Mouse (Mus musculus): Measurements from ENCODE around the gene Rhov. TPM values are rescaled to one million over a fixed set of nuclear protein-coding genes. Genes with fewer than 3 reads are reported as not detected.

Rhov gene
- total RNA-seq, 4 experiments from 2014 or later, result 8.5 to 10.0 (median 9.7) TPM

DNA sequence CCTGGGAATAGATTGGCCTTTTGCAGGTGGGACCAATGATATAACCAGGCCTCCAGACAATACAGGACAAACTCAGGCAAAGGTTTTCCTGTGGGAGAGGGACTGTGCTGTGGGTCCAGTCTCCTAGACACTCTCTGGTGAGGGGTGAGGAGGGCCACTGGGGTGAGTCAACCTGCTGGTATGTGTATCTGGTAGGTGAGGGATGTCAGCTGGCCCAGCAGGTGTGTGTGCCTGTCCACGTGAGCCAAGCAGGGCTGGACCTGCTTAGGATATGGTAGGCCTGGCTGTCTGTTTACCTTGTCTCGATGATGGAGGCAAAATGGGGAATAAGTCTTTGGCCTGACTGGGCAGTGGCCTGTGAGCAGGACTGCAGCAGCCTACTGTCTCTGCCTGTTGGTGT, 32.4 kb downstream of the Rhov start:
- no peak for DNase-seq (ENCODE audit: low spot score in 2 of 2)

DNA sequence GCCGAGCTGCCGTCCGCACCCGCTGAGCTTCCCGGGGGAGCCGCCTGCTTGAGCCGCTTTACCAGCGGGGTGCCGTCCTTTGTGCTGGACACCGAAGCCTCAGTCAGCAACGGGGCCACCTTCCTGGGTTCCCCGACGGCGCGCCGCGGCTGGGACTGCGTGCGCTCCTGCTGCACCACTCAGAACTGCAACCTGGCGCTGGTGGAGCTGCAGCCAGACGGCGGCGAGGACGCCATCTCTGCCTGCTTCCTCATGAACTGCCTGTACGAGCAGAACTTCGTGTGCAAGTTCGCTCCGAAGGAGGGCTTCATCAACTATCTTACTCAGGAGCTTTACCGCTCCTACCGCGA, 33.2 kb downstream of the Rhov start:
- DNase-seq (ENCODE audit: low spot score in 2 of 2), result no peak

DNA sequence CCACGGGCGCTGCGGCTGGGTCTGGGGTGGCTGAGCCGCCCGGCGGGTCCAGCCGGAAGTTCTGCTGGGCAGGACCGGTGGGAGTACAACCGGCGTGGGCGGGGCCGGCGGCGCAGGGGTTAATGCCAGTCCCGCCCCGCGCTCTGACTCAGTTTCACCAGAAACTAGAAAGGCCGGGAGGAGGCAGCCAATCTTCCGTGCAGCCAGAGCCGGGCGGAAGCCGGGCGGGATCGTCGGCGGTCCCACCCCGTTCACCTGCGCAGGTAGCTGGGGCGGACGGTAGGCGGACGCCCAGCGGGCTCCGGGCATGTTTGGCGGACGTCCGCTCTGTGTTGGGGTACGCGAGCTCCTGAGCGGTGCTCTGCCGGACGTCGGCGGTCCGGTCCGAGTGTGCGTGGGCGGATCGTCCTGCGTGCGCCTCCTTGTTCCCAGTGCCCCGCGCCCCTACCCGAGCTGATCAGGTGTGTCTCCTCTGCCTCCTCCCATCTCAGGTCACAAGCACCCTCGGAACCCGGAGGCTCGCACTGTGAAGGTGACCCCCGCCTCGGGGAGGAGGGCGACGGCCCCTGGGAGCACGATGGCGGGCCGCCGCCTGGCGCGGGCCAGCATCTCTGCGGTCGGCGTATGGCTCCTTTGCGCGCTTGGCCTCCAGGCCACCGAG, 33.7 kb downstream of the Rhov start, which contains the start of gene Spint1:
Gene Spint1 (plus strand): TSS at position 153 of the 661 bp plus-strand sequence.
- DNase-seq (ENCODE audit: low spot score in 2 of 2), result no peak

DNA sequence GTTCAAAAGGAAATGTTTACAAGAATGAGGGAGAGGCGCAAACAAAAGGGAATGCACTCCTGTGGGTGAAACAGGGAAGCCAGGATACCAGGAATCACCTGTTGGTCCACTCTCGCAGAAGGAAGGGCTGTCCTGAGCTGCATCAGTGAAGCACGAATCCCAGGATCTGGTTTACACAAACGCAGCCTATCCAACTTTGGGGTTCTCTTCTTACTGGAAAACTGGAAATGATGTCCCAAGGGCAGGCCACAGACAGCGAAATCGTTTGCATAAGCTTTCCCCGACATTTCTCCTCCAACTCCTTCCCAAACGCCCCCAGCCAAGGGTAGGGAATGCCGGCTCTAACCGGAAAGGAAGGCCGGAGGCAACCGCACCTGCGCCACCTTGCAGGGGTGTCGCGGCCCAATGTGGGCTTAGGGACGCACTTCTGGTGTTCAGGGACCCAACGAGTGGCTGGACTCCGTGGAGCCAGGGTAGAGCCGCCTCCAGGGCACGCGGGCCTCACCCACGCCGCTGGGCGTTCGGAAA, 34.3 kb downstream of the Rhov start:
- no peak for DNase-seq (ENCODE audit: low spot score in 2 of 2)

DNA sequence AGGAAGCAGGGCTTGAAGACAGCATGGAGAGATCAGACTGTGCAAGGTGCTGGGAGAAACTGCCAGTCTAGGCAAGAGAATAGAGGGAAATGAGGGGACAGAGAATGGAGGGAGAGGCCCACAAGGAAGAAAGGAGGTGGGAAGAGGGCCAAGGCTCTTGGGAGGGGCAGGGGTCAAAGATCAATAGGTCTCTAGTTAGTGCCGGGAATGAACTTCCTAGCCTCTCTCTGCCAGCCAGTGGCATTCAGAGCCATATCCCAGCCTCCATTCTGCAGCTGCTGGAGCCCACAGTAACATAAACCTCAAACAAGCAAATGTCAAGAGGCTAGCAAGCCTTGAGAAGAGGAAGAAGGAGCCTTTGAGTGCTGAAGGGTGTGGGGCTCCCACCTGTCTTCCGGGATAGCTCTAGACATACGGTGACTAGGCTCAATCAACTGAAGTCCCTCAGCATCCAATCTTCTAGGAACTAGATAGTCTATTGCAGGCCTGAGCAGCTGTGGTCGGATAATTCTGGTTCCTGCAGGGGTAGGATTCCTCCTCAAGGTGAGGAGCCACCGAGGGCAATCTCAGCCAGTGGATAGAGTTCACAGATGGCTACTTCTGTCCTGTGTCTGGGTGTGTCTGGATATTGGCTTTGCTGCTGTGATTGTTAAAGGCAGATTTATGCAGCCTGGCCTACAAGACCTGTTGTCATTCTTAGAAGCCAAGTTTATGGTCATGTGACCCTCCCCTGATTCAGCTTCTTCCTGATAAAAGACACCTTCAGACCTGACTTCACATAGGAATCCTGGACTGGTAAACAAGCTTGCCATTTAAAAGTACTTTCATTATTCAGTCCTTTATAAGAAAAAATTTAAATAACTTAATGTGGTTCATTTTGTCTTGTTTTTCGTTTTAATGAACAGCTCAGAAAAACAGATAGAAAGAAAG, 41.0 kb downstream of the Rhov start, which contains the start of gene Ppp1r14d:
Gene Ppp1r14d (minus strand): TSS at position 132 of the 930 bp plus-strand sequence.
- DNase-seq (ENCODE audit: low spot score in 2 of 2), result no peak

Other genes starting within 250 kb of the Rhov start
- 10 to 100 TPM; 45.3 to 60.6 (median 53.9) TPM for gene Ccdc32, start 241.9 kb downstream of the Rhov start, total RNA-seq (2022)
- 1 to 10 TPM; 7.4 to 9.4 (median 9.0) TPM for gene Rpusd2, start 236.5 kb downstream of the Rhov start, total RNA-seq (2022)
- under 1 TPM in 3 of 4 experiments, not detected in 1; 0.14 to 0.48 (median 0.29) TPM for gene Knl1, start 224.2 kb downstream of the Rhov start, total RNA-seq (2022)
- 1 to 10 TPM in 1 of 4 experiments, under 1 TPM in 3; 0.71 to 2.1 (median 0.84) TPM for gene Rad51, start 158.5 kb downstream of the Rhov start, total RNA-seq (2022)
- 10 to 100 TPM; 49.4 to 59.7 (median 52.5) TPM for gene Rmdn3, start 114.2 kb downstream of the Rhov start, total RNA-seq (2022)
- gene Gchfr, start 103.5 kb downstream of the Rhov start, total RNA-seq (2022), result under 1 TPM in 1 of 4 experiments, not detected in 3; 0.57 TPM
- gene Gm14137, start 96.8 kb downstream of the Rhov start, total RNA-seq (2022), result not detected
- gene Zfyve19, start 62.7 kb downstream of the Rhov start, total RNA-seq (2022), result 10 to 100 TPM; 35.8 to 41.5 (median 38.8) TPM
- 10 to 100 TPM; 17.9 to 22.6 (median 19.9) TPM for gene Dnajc17, start 62.5 kb downstream of the Rhov start, total RNA-seq (2022)
- gene Ppp1r14d, start 41.4 kb downstream of the Rhov start, total RNA-seq (2022), result not detected
- 1 to 10 TPM; 2.2 to 5.6 (median 2.9) TPM for gene Spint1, start 33.9 kb downstream of the Rhov start, total RNA-seq (2022)
- 10 to 100 TPM; 42.9 to 47.2 (median 45.5) TPM for gene Vps18, start 17.5 kb upstream of the Rhov start, total RNA-seq (2022)
- 1 to 10 TPM; 2.1 to 3.7 (median 3.2) TPM for gene Dll4, start 54.5 kb upstream of the Rhov start, total RNA-seq (2022)
- 1 to 10 TPM; 5.1 to 6.4 (median 6.4) TPM for gene Chac1, start 80.0 kb upstream of the Rhov start, total RNA-seq (2022)
- 10 to 100 TPM; 20.0 to 22.2 (median 20.8) TPM for gene Ino80, start 206.4 kb upstream of the Rhov start, total RNA-seq (2022)

All from layer of hippocampus, adult 8-10 months (tissue).